Comparison of ENCODE assay signal across 8 mouse cellular contexts in genomic region chr19:25060375-25060774, GRCm38 (mm10).
DNase-seq lines count a peak whose midpoint lies in the region; ATAC-seq and TF ChIP-seq lines count a peak whose summit lies in the region.

No protein-coding gene starts in this region.

- no peak overlapping the region for H3K4me3 ChIP-seq in lung, embryonic 14.5 days (ENCODE audit: low read depth, low read length)
- H3K4me3 ChIP-seq in forebrain, embryonic 11.5 days (ENCODE audit: low read depth, low read length) = no peak overlapping the region
- no peak overlapping the region for H3K4me3 ChIP-seq in limb, embryonic 11.5 days (ENCODE audit: low read depth, low read length)

- H3K9me3 ChIP-seq in lung, embryonic 14.5 days (ENCODE audit: low read depth, low read length) = no peaks in the 10 kb centered on the region
- H3K9me3 ChIP-seq in forebrain, embryonic 11.5 days (ENCODE audit: control insufficient read depth, low read length) = no peaks in the 10 kb centered on the region
- H3K9me3 ChIP-seq in limb, embryonic 11.5 days (ENCODE audit: control insufficient read depth, low read length) = no peaks in the 10 kb centered on the region

- H3K27ac ChIP-seq in lung, embryonic 14.5 days (ENCODE audit: low read depth) = peak overlapping the region; percentile 24; the same call in 1 of the 2 replicates
- H3K27ac ChIP-seq in forebrain, embryonic 11.5 days (ENCODE audit: low read depth, low read length) = no peak overlapping the region
- H3K27ac ChIP-seq in limb, embryonic 11.5 days (replicated peaks; ENCODE audit: low read depth, low read length) = no peak overlapping the region

- H3K9ac ChIP-seq in lung, embryonic 14.5 days = no peak overlapping the region
- H3K9ac ChIP-seq in forebrain, embryonic 11.5 days (ENCODE audit: low read length) = no peak overlapping the region
- H3K9ac ChIP-seq in limb, embryonic 11.5 days (ENCODE audit: low read length) = no peak overlapping the region

- H3K4me1 ChIP-seq in lung, embryonic 14.5 days (ENCODE audit: insufficient read depth) = 0 out of 2 replicates have a peak, but pooled peaks cover 7% of the 10 kb centered on the region
- H3K4me1 ChIP-seq in forebrain, embryonic 11.5 days (replicated peaks; ENCODE audit: control insufficient read depth, insufficient read depth, low read length) = peaks cover 4% of the 10 kb centered on the region; the same call in 1 of the 2 replicates
- no peaks in the 10 kb centered on the region for H3K4me1 ChIP-seq in limb, embryonic 11.5 days (ENCODE audit: control insufficient read depth, insufficient read depth, low read length)

- 13% methylated on average over 9 of the region's 9 CpGs for WGBS in lung, embryonic 14.5 days
- WGBS in forebrain, embryonic 11.5 days = 21% methylated on average over 9 of the region's 9 CpGs
- WGBS in limb, embryonic 11.5 days = 28% methylated on average over 9 of the region's 9 CpGs

- no peaks in the 10 kb centered on the region for H3K27me3 ChIP-seq in lung, embryonic 14.5 days (ENCODE audit: insufficient read depth, low read length)
- H3K27me3 ChIP-seq in forebrain, embryonic 11.5 days (ENCODE audit: control insufficient read depth, insufficient read depth, low read length) = no peaks in the 10 kb centered on the region
- no peaks in the 10 kb centered on the region for H3K27me3 ChIP-seq in limb, embryonic 11.5 days (ENCODE audit: control insufficient read depth, insufficient read depth, low read length)

- peak; percentile 79 for ATAC-seq in lung, embryonic 14.5 days (ENCODE audit: insufficient read depth)
- no peak for ATAC-seq in forebrain, embryonic 11.5 days (replicated peaks; ENCODE audit: low FRiP score)
- no peak for ATAC-seq in limb, embryonic 11.5 days (ENCODE audit: insufficient number of reproducible peaks, low FRiP score, low TSS enrichment, low read depth)
- no peak for ATAC-seq in inflammation-experienced regulatory T-cells, adult 6 months

- peak; percentile 74 for DNase-seq in lung, embryonic 14.5 days
- no peak for DNase-seq in lung, postnatal 25 days (ENCODE audit: low spot score)
- peak; percentile 51 for DNase-seq in forebrain, embryonic 11.5 days (ENCODE audit: low spot score)
- DNase-seq in heart, postnatal 4 days = peak; percentile 50
- DNase-seq in limb, embryonic 11.5 days (ENCODE audit: low spot score) = peak; percentile 35
- DNase-seq in cerebellum, adult 11-12 months = no peak
- no peak for DNase-seq in left cerebral cortex, adult 8-10 months (ENCODE audit: low spot score in 2 of 2)

- TF ChIP-seq CTCF in lung, embryonic 14.5 days (IDR thresholded peaks at IDR 0.05; ENCODE audit: low read depth) = no peak

- H3K4me2 ChIP-seq in lung, embryonic 14.5 days = peak overlapping the region; percentile 49
- peak overlapping the region; percentile 5; the same call in 1 of the 2 replicates for H3K4me2 ChIP-seq in forebrain, embryonic 11.5 days (ENCODE audit: low read depth, low read length, severe bottlenecking)
- H3K4me2 ChIP-seq in limb, embryonic 11.5 days (ENCODE audit: low read depth, severe bottlenecking) = no peak overlapping the region

- no peaks in the 10 kb centered on the region for H3K36me3 ChIP-seq in lung, embryonic 14.5 days (ENCODE audit: insufficient read depth)
- H3K36me3 ChIP-seq in forebrain, embryonic 11.5 days (ENCODE audit: control insufficient read depth, insufficient read depth, low read length) = no peaks in the 10 kb centered on the region
- no peaks in the 10 kb centered on the region for H3K36me3 ChIP-seq in limb, embryonic 11.5 days (ENCODE audit: control insufficient read depth, insufficient read depth, low read length)

Comparison
In these comparisons a context has a peak if more than half of its experiments do, and no peak if none do; other contexts are left out.
1. DNase-seq: peak in lung, embryonic 14.5 days (single experiment), forebrain, embryonic 11.5 days (single experiment), heart, postnatal 4 days (single experiment) and limb, embryonic 11.5 days (single experiment); none in lung, postnatal 25 days (single experiment), cerebellum, adult 11-12 months (single experiment) and left cerebral cortex, adult 8-10 months (0 of 2).